Mouse (Mus musculus): Measurements from ENCODE around the gene Chst12.

Gene Chst12

GRCm38 (mm10) chr5:140517921-140518230, 12.5 kb downstream of the Chst12 start:
- no peak for DNase-seq

GRCm38 (mm10) chr5:140521196-140521595, 15.8 kb downstream of the Chst12 start:
- no peak for DNase-seq

- DNase-seq = no peak
Measured at GRCm38 (mm10) chr5:140526754-140527153, 21.4 kb downstream of the Chst12 start.

GRCm38 (mm10) chr5:140538111-140538683, 32.8 kb downstream of the Chst12 start:
- peak; percentile 93 for DNase-seq

GRCm38 (mm10) chr5:140540106-140540505, 34.8 kb downstream of the Chst12 start:
- peak; percentile 96 for DNase-seq

GRCm38 (mm10) chr5:140542811-140543575, 37.6 kb downstream of the Chst12 start:
- peak; percentile 88 for DNase-seq

- DNase-seq = peak; percentile 90
Measured at GRCm38 (mm10) chr5:140545651-140546050, 40.3 kb downstream of the Chst12 start.

GRCm38 (mm10) chr5:140546332-140546731, 41.0 kb downstream of the Chst12 start:
- DNase-seq = no peak

GRCm38 (mm10) chr5:140549306-140550047, 44.1 kb downstream of the Chst12 start:
- peak; percentile 96 for DNase-seq

- DNase-seq = no peak
Measured at GRCm38 (mm10) chr5:140553719-140554118, 48.4 kb downstream of the Chst12 start.

GRCm38 (mm10) chr5:140556859-140557258, 51.5 kb downstream of the Chst12 start:
- DNase-seq = peak; percentile 91

- peak; percentile 94 for DNase-seq
Measured at GRCm38 (mm10) chr5:140562601-140563000, 57.3 kb downstream of the Chst12 start.

- peak; percentile 94 for DNase-seq
Measured at GRCm38 (mm10) chr5:140564896-140565295, 59.5 kb downstream of the Chst12 start, which contains the start of gene Grifin. Gene Grifin (minus strand): TSS chr5:140565071.

GRCm38 (mm10) chr5:140565451-140565850, 60.1 kb downstream of the Chst12 start:
- DNase-seq = peak; percentile 99

GRCm38 (mm10) chr5:140565856-140566255, 60.5 kb downstream of the Chst12 start:
- no peak for DNase-seq

GRCm38 (mm10) chr5:140566271-140566670, 60.9 kb downstream of the Chst12 start:
- DNase-seq = peak; percentile 92

- DNase-seq = peak; percentile 98
Measured at GRCm38 (mm10) chr5:140567321-140567720, 62.0 kb downstream of the Chst12 start.

GRCm38 (mm10) chr5:140567751-140568150, 62.4 kb downstream of the Chst12 start:
- peak; percentile 91 for DNase-seq

GRCm38 (mm10) chr5:140568321-140568970, 63.1 kb downstream of the Chst12 start:
- peak; percentile 98 for DNase-seq

- DNase-seq = no peak
Measured at GRCm38 (mm10) chr5:140569032-140569595, 63.8 kb downstream of the Chst12 start.

GRCm38 (mm10) chr5:140570223-140570870, 65.0 kb downstream of the Chst12 start:
- DNase-seq = peak; percentile 83

GRCm38 (mm10) chr5:140571201-140571600, 65.9 kb downstream of the Chst12 start:
- peak; percentile 91 for DNase-seq

Measured in heart, adult 11 months (tissue).